ENCODE assay signal across 9 mouse cellular contexts in the genomic region with DNA sequence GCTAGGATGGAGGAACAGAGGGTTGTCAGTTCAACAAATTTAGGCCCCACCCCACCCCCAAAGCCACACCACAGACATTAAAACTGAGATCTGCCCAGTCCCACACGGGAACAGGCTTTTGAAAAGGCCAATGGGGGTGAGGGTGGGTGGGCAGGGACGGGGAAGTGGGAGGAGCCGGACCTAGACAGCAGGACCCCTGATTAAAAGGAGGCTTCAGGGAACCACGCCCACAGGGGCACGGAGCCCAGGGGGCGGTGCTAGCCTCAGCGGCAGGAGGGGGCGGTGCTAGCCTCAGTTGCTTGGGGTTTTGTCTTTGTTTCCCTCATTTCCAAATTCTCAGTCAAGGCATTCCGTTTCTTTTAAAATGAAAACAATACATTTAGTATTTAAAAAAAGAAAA. TPM values are rescaled to one million over a fixed set of nuclear protein-coding genes. Genes with fewer than 3 reads are reported as not detected.
DNase-seq lines count a peak whose midpoint lies in the region; ATAC-seq and TF ChIP-seq lines count a peak whose summit lies in the region.
"Had no signal": no experiment of that assay in that cellular context is flagged by ENCODE, and none has a peak within 500 bp of the region (broad histone marks: within the 10 kb centered on the region; RNA-seq: fewer than 3 reads in every experiment).

No protein-coding gene starts in this region.

- intact Hi-C loops in gastrocnemius, adult 2 months (cut with DNase I), result no loop called here

- peaks cover 6% of the 10 kb centered on the region; the same call in 1 of the 2 replicates for H3K4me1 ChIP-seq in forebrain, postnatal 0 days (ENCODE audit: insufficient read depth)

- H3K27me3 ChIP-seq in forebrain, postnatal 0 days (ENCODE audit: insufficient read depth, low read length), result no peaks in the 10 kb centered on the region
- H3K27me3 ChIP-seq: Patski had no signal

- peak; percentile 65; the same call in 1 of the 2 replicates for ATAC-seq in forebrain, postnatal 0 days
- ATAC-seq: Patski had no signal

- peak; percentile 37 for DNase-seq in heart, postnatal 4 days
- no peak for DNase-seq in heart, adult 9 months (ENCODE audit: low spot score in 2 of 2)
- DNase-seq in WW6 (ENCODE audit: low read depth, low spot score), result peak; percentile 39
- DNase-seq in forebrain, postnatal 0 days, result peak; percentile 60
- DNase-seq in lung, postnatal 4 days, result peak; percentile 48 to 64
- no peak for DNase-seq in gastrocnemius, adult 2 months
- no peak for DNase-seq in cerebellum, adult 18-20 months
- no peak for DNase-seq in urinary bladder, postnatal 14 days (ENCODE audit: low spot score)

- H3K36me3 ChIP-seq in forebrain, postnatal 0 days (ENCODE audit: insufficient read depth), result 0 out of 2 replicates have a peak, but pooled peaks cover 4% of the 10 kb centered on the region

- no peak for TF ChIP-seq CTCF in forebrain, postnatal 0 days (IDR thresholded peaks at IDR 0.05; ENCODE audit: low read depth)
- no peak for TF ChIP-seq CTCF in gastrocnemius, adult 2 months (IDR thresholded peaks at IDR 0.05)

- H3K4me2 ChIP-seq in forebrain, postnatal 0 days (ENCODE audit: low read depth), result peak overlapping the region; percentile 15; the same call in 1 of the 2 replicates

- H3K4me3 ChIP-seq in forebrain, postnatal 0 days (ENCODE audit: low read depth, low read length), result no peak overlapping the region
- H3K4me3 ChIP-seq in gastrocnemius, adult 2 months, result no peak overlapping the region

- WGBS in forebrain, postnatal 0 days, result 3% methylated on average over 9 of the region's 9 CpGs

- H3K27ac ChIP-seq in forebrain, postnatal 0 days (ENCODE audit: low read depth, low read length), result peak overlapping the region; percentile 41; the same call in 1 of the 2 replicates
- H3K27ac ChIP-seq in gastrocnemius, adult 2 months, result no peak overlapping the region

- no peak overlapping the region for H3K9ac ChIP-seq in forebrain, postnatal 0 days

- no peaks in the 10 kb centered on the region for H3K9me3 ChIP-seq in forebrain, postnatal 0 days (ENCODE audit: low read length)

RNA-seq across cellular contexts. Expression of a gene that starts 10.2 kb away (rescaled TPM):
- 10 to 100 TPM; 33.9 to 34.4 TPM for total RNA-seq in heart, postnatal 4 days (2021)
- total RNA-seq in forebrain, postnatal 0 days (2014; rRNA removed), result 23.2 and 26.9 TPM in 2 replicates
- 26.6 and 29.8 TPM in 2 replicates for polyA plus RNA-seq in forebrain, postnatal 0 days (2015; fragmentation: Nextera tagmentation; extraction: Ambion mirVana)
- total RNA-seq in gastrocnemius, adult 2 months (2021), result 10 to 100 TPM in 1 of 2 experiments, 1 to 10 TPM in 1; 10.0 to 10.5 TPM

RNA-seq across cellular contexts. Expression of a gene that starts 40.4 kb away (rescaled TPM):
- total RNA-seq in heart, postnatal 4 days (2021), result under 1 TPM; 0.20 to 0.36 TPM
- total RNA-seq in forebrain, postnatal 0 days (2014; rRNA removed), result 0.52 and 0.92 TPM in 2 replicates
- polyA plus RNA-seq in forebrain, postnatal 0 days (2015; fragmentation: Nextera tagmentation; extraction: Ambion mirVana), result 0.05 and 0.16 TPM in 2 replicates
- under 1 TPM; 0.10 to 0.14 TPM for total RNA-seq in gastrocnemius, adult 2 months (2021)

Comparison
In these comparisons a context has a peak if more than half of its experiments do, and no peak if none do; other contexts are left out.
1. DNase-seq: peak in heart, postnatal 4 days (single experiment), WW6 (single experiment), forebrain, postnatal 0 days (single experiment) and lung, postnatal 4 days (2 of 2); none in heart, adult 9 months (0 of 2), gastrocnemius, adult 2 months (single experiment), cerebellum, adult 18-20 months (0 of 2) and urinary bladder, postnatal 14 days (single experiment).